Mouse (Mus musculus): ENCODE results near the gene Vax1.
A peak's percentile ranks its signal among the peaks of the same experiment; 100 is the strongest.

The Vax1 gene

DNA sequence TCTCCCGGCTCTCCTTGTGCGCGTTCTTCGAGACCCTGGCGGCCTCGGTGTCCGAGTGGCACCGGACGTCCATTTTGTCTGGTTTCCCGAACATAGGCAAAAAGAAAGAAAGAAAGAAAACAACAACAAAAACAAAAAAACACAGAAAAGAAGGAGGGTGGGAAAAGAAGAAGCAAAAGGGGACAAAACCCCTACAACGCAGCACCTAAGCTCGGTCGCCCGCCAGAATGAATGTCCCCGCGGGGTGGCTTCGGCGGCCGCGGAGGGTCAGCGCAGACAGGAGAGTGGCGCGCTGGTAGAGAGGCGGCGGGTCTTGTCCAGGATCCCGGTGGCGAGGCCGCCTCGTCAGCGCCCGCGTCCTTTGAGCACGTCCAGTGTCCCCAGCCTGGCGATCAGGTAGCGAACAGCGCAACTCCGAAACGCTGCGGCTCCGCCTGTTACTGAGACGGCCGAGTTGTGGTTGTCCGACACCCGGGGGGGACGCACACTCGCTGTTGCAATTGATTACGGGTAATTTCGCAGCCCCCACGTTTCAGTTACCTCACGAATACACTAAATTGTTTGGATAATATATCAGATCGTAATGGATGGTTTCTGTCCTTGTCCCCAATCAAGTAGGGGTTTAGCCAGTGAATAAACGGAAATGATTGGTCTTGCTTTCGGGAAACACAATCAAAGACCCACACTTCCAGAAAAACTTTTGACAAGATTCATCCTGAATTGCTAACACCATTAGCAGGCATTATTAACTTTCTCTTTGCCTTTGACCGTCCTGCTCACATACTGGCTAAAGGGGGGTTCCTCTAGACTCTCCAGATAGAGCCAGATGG lies at the start of gene Vax1:
TSS of gene Vax1 (minus strand) at position 121 of the 830 bp plus-strand sequence.
- no peak for DNase-seq (ENCODE audit: low spot score)

DNA sequence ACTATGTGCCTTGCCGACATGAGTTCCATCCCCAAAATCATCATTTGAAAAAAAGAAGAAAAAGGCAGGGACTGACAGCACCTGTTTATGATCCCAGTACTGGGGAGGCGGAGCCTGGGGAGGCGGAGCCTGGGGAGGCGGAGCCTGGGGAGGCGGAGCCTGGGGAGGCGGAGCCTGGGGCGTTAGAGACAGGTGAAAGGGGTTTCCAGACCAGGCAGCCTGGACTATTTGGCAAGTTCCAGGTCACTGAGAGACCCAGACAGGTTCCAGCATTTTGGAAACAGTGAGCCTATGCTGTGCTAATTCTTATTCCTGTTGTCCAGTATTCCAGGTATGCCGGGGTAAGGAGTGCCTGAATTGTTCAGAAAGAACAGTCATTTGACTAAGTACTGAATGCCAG lies 49.1 kb upstream of the Vax1 start, which contains the start of gene Kcnk18:
TSS of gene Kcnk18 (plus strand) at position 224 of the 400 bp plus-strand sequence.
- DNase-seq (ENCODE audit: low spot score), result no peak

- no peak for DNase-seq (ENCODE audit: low spot score)
These were observed 47.0 kb upstream of the Vax1 start for GRCm38 (mm10) chr19:59216891-59217290.

DNA sequence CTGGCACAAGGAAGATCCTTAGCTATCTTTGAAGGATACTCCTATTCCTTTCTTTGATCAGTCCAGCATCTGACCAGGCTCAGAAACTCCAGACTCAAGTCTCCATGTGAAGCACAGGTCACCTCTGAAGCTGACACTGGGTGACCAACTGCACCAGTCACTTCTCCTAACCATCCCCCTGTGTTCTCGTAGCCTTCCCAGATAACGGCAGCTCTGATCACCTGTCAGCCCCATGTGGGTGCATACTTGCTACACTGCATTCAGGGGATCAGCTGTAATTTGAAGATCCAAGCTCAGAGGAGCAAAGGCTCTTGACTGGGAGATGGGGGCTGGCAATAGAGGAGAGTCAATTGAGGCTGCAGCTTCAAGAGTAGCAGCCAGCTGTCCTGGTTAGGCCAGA lies 39.1 kb upstream of the Vax1 start:
- DNase-seq (ENCODE audit: low spot score), result no peak

GRCm38 (mm10) chr19:59208475-59208874 lies 38.6 kb upstream of the Vax1 start:
- DNase-seq (ENCODE audit: low spot score), result no peak

DNA sequence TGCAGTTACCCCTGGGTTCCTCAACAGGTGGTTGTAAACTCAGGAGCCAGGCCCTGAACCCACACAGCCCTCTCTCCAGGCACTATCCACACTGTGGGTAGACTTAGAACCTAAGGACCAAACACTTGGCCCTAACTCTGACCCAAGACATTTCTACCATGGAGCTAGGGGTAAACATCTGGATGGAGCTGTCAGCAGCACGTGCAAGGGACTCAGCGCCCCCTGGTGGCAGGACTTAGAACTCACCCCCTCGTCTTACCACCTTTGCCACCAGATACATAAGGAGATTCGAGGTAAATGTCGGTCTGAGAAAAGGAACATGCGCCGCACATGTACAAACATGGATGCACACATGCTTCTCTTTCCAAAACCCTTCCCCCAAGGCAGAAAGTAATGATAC lies 28.3 kb upstream of the Vax1 start:
- DNase-seq (ENCODE audit: low spot score), result no peak

GRCm38 (mm10) chr19:59196111-59196666 lies 26.3 kb upstream of the Vax1 start:
- DNase-seq (ENCODE audit: low spot score), result peak; percentile 19

DNA sequence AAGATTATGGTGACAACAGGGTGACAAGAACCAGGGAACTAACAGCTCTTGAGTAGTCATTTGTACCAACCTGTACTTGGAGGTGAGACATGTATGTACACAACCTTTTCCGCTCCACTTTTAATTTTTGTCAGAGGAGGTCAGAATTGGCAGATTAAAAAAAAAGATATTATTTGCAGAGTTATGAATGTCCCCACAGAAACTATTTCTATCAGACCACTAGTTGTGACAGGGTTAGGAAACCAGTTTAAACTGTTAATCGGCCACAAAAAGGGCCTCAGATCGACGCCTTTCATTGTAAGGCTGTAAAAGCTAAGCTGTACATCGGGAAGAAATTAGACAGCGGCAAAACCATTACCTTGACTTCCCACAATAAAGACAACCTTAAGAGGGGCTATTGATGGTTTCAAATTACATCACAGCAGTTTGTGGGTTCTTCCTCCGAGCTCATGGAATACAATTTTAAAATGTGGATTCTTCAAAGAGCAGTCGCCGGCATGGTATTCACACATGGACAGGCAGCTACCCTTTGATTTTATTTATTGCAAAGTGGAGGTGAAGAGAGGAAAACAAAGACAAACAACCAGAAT lies 25.4 kb upstream of the Vax1 start:
- DNase-seq (ENCODE audit: low spot score), result no peak

GRCm38 (mm10) chr19:59193986-59194820 lies 24.3 kb upstream of the Vax1 start:
- DNase-seq (ENCODE audit: low spot score), result no peak

DNA sequence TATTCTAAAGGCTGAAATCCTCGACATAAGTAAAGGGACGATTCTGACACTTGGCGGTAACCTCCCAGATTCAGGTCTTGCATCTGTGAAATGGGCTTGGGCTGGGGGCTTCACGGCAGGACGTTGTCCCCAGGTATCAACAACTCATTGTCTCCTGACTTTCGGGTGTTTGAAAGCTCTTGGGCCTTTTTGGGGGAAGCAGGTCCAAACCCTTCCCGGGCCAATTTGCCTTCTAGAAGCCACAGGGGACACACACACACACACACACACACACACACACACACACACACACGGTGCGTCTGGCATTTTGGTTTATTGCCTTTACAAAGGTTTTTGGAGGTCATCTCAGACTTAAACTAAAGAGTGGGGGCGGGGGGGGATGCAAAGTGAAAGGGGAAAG lies 23.6 kb upstream of the Vax1 start:
- no peak for DNase-seq (ENCODE audit: low spot score)

- no peak for DNase-seq (ENCODE audit: low spot score)
These were observed 22.6 kb upstream of the Vax1 start for GRCm38 (mm10) chr19:59192491-59192890.

GRCm38 (mm10) chr19:59191123-59191505 lies 21.3 kb upstream of the Vax1 start:
- DNase-seq (ENCODE audit: low spot score), result no peak

DNA sequence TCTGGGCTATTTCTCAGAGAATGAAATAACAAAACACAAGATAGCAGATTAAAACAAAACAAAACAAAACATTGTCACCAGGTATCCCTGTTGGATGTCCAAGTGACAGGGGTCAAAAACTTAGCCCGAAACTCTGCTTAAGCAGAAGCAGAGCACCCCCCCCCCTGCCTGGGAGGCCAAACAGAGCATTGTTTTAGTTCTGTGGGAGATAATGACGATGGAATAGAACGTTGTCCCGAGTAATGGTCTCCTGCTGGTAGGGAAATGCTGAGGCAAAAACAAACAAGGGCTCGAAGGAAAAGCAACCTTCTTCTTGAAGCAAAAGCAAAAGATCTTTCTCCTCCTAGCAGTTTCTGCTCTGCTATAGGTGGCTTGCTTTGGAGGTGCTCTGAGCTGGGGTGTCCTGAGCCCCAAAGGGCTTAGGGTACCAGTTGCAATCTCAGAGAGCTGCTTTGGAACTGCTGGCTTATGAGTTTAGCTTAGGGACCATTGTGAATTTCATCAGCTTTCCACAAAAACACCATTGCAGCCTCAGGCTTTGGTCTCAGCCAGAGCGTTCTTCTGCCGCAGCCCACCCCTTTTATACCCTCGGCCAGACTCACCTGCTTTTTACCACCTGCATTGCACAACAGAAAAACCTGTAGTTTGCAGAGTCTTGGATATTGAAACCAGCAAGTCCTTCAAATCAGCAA lies 20.7 kb upstream of the Vax1 start:
- no peak for DNase-seq (ENCODE audit: low spot score)

GRCm38 (mm10) chr19:59188981-59189380 lies 19.1 kb upstream of the Vax1 start:
- no peak for DNase-seq (ENCODE audit: low spot score)

DNA sequence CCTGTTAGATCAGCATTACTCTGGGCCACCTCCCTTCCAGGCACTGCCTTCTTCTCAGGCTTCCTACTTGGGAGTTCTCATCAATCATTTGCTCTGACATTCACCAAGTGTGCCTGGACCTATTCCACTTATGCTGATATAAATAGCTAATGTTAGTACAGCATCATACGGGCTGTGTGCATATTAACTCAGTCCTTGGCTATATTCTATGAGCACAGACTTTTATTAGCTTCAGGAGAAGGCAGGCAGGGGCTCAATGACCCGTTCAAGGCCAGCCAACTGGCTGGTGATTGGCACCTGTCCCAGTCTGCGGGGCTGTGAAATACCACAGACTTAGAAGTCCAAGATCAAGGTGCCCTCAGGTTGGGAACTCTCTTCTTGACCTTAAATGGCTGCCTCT lies 14.1 kb upstream of the Vax1 start:
- peak; percentile 19 for DNase-seq (ENCODE audit: low spot score)

GRCm38 (mm10) chr19:59173341-59174015 lies 3.6 kb upstream of the Vax1 start:
- no peak for DNase-seq (ENCODE audit: low spot score)

GRCm38 (mm10) chr19:59172781-59173180 lies 2.9 kb upstream of the Vax1 start:
- no peak for DNase-seq (ENCODE audit: low spot score)

- DNase-seq (ENCODE audit: low spot score), result no peak
These were observed 2.0 kb upstream of the Vax1 start for GRCm38 (mm10) chr19:59171871-59172245.

DNA sequence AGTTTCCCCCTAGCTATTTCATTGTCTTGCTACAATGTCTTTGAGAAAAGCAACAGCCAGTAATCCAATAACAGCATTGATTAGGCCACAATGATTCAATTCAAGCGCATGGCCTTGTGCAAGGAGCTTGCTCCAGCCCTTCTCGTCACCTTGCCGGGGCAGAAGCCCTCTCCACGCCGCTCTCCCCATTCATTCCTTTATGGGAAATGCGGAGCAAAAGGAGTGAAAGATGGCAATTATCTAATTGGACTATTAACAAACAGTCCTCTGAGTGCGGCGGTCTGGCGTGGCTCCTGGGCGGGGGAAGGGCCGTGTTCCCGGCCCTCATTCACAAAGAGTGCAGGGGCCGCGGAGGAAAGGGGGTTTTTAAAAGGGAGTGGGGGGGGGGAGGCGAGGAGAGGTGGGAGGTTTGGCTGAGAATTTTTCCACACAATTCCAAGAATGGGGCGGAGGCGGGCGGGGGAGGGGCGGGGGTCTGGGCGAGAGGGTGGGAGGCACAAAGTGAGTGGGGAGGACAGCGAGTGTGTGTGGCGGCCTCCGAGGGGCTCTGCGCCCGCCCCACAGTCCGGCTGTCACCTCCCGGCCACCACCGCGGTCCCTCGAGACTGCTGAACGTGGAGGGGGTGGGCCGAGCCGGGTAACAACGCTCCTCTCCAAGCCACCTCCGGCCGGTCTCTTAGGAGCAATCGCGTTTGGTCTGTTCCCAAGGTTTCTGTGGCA lies 1.5 kb upstream of the Vax1 start:
- DNase-seq (ENCODE audit: low spot score), result no peak

DNA sequence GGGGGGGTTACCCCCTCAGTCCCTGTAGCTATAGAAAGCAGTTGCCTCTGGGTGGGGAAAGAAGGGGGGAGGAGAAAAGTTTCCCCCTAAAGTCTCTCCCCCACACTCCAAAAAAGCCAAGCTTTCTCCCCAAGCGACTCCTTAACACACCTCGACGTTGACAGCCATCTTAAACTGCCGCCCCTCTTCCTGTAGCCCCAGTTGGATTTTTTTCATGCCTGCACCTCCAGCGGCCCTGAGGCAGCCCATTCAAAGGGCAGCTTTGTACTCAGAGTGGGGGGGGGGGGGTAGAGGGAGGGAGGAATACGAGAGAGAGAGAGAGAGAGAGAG lies 875 bp upstream of the Vax1 start:
- no peak for DNase-seq (ENCODE audit: low spot score)
